Mouse (Mus musculus): ENCODE results near the gene Gm20388.
A peak's percentile ranks its signal among the peaks of the same experiment; 100 is the strongest.
"Not testable (repeated sequence)": the region's sequence is repeated elsewhere in the genome, so short reads cannot be mapped to it uniquely, and the experiment has no call there.

The Gm20388 gene

DNA sequence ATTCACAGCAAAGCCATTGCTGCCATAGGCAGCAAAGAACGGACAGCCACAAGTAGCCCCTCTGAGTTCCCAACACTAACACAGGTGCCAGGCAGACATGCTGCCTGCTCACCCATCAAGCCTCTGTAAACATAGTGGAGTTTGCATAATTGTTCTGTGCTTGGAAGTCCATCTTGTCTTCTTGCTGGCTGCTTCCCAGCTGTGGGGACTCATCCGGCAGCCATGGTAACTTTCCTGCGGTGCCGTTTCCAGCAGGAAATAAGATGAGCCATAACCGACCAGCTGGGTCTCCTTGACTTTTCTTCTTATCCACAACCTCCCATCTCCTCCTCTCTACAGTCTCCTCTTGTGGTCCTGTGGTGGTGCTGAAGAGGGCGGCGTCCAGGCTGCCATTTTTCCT, 787.8 kb downstream of the Gm20388 start:
- DNase-seq (ENCODE audit: low spot score in 2 of 2), result no peak

DNA sequence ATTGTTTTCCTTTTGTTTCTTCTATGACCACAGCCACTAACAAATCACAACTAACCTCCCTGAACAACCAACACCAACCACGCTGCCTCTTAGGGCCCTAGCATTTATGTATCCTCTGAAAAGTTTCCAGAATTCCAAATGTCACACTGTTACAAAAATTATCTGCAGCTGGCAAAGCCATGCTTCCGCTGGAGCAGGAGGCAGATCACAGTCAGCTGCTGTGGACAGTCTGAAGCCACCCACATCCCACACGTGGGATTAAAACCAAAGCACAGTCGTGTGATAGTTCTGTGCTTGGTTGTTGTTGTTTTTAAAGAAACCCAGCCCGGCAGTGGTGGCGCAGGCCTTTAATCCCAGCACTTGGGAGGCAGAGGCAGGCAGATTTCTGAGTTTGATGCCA, 788.4 kb downstream of the Gm20388 start:
- no peak for DNase-seq (ENCODE audit: low spot score in 2 of 2)

DNA sequence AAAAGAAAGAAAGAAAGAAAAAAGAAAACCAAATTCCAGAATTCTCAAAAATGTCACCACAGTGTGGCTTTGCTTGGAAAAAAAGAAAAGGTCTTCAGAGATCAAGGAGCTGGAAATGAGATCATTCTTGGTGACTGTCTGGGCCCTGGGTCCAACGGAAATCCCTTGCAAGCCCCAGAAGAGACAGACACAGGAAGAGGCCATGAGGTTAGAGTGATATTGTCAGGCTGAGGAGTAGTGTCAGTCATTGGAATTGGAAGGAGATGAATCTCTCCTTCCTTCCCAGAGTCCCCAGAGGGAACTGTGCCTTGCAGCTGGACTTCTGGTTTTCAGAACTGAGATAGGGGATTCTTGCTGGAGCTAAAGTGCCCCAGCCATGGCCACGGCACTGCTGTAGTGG, 788.9 kb downstream of the Gm20388 start:
- DNase-seq (ENCODE audit: low spot score in 2 of 2), result no peak

DNA sequence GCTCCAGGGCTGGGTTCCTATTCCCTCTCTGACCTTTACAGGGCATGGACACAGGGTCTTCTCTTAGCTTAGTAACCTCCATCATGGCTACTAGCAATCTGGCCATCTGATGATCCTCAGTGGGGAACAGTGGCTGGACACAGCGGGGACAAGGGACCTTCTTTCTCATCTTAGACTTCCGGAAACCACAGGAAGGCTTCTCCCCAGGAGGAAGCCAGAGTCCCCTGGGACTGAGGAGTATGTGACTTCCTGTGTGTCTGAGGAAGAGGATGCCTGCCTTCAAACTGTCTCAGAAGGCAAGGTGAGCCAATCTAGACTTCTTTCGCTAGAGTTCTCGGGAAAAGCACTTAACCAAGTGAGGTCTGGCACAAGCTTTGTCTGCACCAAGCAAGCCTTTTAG, 789.4 kb downstream of the Gm20388 start:
- no peak for DNase-seq (ENCODE audit: low spot score in 2 of 2)

DNA sequence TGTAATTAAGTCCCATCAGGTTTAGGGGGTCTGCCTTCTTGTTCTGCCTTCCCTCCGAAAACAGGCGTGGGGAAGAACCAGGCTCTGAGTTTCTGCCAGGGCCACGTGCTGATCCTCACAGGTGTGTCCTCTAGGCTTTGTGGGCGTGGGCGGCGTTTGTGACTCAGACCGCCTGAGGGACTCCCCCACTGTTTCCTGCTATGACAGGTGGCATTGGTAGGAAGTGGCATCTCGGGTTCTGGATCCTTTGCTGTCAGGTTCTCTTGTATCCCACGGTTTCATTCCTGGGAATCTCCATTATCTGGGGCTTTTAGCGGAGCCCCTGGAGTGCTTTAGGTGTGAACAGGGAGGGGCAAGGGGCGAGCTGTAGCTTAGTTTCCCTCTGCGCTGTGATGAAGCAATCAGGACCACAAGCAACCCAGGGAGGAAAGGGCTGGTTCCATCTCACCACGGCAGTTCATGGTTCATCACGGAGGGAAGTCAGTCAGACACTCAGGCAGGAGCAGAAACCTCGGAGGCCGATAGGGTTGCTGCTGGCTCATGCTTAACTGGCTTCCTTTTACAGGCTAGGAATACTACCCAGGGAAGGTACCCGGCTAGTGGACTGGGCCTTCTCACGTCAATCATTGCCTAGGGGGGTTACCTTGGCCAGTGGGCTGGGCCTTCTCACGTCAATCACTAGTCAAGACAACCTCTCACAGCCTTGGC, 791.3 kb downstream of the Gm20388 start:
- DNase-seq (ENCODE audit: low spot score in 2 of 2), result no peak

DNA sequence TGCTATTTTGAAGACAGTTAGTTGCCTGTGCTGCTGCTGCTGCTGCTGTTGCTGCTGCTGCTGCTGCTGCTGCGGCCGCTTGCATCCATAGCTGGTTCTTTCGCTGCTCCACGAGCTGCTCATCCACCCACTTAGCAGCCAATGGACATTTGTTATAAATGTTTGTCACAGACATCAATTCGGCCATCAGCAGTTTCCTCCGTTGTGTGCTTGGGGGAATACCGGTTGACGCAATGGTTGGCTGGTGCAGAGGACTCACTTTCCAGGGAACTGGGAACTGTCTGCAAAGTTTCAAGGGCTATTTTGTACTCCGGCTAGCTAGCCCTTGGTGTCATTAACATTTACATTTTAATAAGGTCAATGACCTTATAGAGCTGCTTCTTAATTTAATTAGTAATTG, 793.6 kb downstream of the Gm20388 start:
- DNase-seq (ENCODE audit: low spot score in 2 of 2), result no peak

DNA sequence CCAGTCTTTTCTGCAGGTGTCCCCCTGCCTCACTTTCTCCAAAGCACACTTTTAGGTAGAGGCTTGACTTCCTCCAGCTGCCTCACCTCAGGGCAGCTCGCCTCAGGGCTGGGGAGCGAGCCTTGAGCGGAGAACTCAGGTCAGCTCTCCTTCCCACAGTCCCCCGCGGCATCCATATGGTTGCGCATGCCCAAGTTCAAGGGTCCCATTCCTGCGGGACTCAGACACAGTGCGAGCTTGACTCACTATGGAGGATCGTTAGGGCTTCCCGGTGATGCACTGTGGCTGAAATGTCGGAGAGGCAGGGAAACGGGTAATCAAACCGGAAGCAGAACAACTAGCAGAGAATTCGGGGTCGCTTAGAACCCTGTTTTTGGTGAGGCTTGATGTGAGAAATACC, 794.5 kb downstream of the Gm20388 start:
- no peak for DNase-seq (ENCODE audit: low spot score in 2 of 2)

DNA sequence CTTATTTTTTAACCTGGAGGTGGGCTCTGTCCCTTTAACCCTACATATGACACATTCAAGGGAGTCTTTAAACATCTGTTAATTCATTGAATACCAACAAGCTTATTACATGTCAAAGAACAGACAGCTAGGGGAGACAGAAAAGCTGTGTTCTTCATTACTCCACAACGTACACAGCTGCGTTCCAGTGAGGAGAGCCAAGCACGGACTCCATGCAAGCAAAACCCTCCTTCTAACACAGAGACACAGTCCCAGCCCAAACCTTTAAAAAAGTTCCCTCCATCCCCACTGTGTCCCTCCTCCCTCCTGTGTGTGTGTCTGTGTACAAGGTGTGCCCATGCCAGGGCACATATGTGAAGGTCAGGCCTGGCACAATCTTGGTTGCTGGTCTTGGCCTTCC, 795.6 kb downstream of the Gm20388 start:
- no peak for DNase-seq (ENCODE audit: low spot score in 2 of 2)

DNA sequence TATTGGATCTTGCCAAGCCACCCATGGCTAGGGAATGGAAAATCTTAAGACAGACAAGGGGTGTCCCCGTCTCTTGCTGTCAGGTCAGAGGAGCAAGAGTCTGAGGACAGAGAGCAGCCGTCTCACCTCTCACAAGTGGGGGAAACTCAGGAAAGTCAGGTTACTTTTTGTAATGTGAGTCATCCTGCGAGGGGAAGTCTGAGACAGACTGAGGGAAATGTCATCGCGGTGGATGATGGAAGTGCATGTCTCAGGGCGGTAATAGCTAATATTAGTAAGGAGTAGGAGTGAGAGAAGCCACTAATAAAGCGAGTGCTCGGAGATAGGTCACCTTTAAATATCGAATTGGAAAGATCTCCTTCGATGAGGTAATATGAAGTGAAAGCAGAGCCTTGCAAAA, 798.5 kb downstream of the Gm20388 start:
- DNase-seq (ENCODE audit: low spot score in 2 of 2), result no peak

DNA sequence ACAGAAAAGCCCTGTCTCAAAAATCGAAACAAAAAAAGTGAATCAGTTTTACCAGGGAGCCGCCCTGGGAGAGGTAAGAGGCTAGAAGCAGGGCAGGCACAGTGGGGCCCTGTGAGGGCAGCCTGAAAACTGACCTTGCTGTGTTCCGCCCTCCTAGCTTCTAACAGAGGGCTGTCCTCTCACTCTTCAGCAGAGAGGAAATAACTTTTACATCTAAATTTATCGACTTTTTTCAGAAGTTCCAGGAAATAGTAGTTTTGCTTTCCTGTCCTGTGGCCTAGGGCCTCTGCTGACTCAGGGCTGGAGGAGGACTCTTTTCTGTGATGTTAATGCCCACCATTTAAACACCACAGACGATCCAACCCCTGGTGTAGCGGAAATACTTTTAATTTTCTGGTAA, 804.6 kb downstream of the Gm20388 start:
- DNase-seq (ENCODE audit: low spot score in 2 of 2), result no peak

DNA sequence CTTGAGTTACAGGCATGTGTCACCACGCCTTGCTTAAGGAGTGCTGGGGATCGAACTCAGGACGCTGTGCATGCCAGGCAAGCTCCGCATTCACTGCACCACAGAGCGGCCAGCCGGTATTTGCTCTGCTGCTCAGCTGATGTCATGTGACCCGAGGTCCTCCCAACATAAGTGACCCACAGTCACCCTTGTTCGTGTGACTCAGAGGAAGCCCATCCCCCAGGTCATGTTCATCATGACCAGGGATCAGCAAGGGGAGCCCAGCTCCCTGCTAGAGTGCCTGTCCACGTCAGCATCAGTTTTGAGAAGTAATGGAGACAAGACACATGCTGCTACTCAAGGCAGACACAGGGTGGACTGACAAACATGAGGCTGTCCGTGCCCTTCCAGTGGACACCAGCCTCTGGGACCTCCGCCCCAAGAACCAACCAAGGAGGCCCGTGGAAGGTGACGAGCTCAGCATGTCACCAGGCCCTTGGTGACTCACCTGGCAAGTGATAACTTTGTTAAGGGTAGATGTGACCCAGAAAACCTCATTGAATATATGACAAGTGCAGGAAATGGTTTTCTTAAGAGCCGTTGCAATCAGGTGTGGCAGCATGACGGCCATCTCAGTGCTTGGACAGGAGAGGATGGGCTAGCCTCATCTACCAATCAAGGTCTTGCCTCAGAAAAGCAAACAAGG, 805.5 kb downstream of the Gm20388 start:
- DNase-seq (ENCODE audit: low spot score in 2 of 2), result no peak

DNA sequence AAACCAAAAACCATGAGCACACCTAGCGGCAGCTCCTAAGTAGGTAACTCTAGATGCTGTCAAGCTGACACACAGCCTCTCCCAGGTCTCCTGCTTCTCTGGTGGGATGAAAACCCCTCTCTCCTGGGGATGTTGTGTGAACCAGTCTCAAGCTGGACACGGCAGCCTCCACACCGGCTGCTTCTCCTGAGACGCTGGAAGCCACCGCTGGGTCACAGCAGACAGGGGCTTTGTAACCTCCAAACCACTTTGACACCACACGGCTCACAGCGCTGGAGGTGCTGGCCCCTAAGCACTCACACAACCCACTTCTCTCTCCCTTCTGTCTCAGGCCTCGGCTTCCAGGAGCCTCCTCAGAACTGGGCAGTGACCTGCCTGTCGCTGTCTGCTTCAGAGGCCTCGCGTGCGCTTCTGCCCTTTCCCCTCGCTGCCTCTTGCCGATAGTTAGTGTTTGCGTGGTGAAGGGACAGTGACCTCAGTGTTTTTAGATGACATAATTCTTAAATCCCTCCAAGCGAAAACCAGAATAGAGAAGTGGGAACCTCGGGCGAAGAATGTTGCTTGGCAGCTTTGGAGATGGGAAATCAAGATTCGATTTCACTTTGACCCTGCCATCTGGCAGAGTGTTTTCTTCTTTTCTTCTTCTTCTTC, 809.1 kb downstream of the Gm20388 start:
- no peak for DNase-seq (ENCODE audit: low spot score in 2 of 2)

DNA sequence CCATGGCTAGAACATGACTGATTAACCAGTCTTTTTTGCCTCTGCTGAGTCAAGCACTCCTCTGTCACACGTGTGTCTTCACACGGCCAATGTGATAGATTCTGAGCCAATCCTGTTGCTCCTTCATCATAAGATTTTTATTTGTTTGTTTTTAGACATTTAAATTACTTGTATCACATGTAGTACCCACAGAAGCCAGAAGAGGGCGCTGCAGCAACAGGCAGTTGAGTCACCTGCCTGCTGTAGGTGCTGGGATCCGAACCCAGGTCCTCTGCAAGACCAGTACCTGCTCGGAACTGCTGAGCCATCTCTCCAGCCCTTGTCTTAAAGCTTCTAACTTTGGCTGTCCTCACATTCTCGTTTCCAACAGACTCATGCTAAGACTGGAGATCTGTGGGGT, 812.4 kb downstream of the Gm20388 start:
- no peak for DNase-seq (ENCODE audit: low spot score in 2 of 2)

DNA sequence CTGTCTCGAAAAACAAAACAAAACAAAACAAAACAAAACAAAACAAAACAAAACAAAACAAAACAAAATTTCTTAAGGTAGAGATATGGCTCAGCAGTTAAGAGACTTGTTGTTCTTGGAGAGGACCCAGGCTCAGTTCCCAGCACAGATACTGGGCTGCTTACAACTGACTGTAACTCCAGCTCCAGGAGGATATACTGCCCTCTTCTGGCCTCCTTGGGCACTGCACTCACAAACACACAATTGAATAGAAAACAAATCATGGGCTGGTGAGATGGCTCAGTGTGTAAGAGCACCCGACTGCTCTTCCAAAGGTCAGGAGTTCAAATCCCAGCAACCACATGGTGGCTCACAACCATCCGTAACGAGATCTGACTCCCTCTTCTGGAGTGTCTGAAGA, 813.5 kb downstream of the Gm20388 start:
- not testable (repeated sequence) for DNase-seq (ENCODE audit: low spot score in 2 of 2)

DNA sequence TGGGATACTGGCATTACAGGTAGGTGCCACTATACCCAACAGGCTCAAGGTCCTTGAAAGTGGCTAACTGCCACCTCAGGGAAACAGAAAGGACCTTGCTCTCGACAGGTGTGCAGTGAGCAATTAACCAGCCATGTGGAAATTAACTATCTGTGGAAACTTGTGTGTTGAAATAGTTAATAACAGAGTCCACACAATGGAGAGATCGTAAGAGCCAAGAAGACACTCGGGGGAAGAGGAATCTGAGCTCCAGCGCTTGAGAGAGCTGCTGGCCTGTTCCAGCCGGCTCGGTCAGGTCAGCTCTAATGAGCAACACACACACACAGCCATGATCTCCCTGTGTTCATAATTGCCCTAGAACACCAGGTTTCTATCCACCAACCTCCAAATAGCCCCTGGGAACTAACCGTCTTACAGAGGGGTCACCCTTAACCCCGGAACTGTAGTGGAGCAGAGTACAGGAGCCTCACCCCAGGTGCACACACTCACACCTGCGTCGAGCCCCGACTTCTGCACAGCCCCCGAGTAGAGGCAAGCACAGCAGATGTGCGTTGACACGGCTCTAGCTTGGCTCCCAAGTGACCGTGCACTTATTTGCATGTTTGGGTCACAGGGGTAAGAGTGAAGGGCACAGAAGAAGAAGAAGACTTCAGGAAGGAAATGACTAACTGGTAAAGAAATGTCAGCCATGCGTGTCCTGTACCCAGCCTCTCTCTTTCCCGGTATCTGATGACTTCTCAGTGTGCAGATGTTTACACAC, 814.4 kb downstream of the Gm20388 start:
- DNase-seq (ENCODE audit: low spot score in 2 of 2), result no peak

DNA sequence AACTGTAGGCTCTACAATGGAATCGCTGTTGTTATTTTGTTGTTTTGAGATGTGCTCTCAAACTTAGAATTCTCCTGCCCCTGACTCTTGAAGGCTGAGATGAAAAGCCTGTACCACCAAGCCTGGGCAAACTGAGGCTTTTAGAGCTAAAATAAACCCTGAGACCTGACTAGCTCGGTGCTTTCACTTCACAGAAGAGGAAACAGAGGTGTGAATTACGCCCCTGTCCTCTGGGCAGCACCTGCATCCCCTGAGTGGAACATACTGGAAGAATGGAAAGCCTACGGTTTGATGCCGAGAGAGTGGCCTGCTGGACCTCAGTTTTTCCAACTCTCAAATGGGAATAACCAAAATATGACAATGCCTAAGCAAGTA, 814.9 kb downstream of the Gm20388 start:
- no peak for DNase-seq (ENCODE audit: low spot score in 2 of 2)

DNA sequence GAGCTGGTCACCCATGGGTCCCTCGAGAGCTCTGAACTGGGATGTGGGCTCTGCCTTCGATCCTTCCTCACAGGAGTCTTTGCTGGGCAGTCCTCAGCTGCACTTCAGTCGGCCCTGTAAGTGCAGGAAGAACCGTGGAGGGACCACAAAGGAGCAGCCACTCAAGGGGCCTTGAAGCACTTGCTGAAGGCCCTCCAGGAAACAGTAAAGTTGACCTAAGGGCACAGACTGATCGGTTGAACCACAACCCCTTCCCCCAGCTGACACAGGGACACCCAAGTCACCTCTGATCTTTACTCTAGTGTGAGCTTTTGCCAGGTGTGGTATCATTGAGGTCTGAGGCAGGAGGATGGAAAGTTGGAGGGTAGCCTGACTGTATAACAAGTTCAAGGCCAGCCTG, 815.4 kb downstream of the Gm20388 start:
- DNase-seq (ENCODE audit: low spot score in 2 of 2), result no peak

DNA sequence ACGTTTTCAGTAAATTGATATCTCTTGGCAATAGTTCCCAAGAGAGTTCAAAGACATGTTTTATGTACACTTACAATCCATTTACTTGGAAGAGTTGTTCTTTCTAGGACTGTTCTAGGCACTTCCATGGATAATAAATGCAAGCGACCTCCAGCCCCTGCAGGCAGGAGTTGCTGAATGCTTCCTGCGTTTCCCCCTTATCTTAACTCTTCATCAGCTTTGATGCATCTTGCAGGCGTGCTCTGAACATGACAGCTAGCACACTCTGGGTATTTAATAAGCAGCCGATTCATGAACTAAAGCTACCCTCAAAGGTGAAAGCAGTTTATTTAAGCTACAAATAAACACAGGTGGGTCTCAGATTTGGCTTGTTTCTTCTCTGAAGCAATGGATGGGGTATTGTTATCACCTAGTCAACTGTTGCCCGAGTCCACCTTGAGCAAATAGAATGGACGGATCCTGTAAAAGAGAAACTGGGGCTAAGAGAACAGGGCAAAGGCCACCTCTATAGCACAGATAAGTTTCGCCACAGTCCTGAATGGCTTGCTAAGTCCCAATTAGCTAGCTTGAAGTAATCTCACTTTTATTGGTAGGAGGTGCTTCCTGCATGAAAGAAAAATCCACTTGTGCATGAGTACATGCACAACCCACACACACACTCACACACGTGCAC, 818.0 kb downstream of the Gm20388 start:
- no peak for DNase-seq (ENCODE audit: low spot score in 2 of 2)

DNA sequence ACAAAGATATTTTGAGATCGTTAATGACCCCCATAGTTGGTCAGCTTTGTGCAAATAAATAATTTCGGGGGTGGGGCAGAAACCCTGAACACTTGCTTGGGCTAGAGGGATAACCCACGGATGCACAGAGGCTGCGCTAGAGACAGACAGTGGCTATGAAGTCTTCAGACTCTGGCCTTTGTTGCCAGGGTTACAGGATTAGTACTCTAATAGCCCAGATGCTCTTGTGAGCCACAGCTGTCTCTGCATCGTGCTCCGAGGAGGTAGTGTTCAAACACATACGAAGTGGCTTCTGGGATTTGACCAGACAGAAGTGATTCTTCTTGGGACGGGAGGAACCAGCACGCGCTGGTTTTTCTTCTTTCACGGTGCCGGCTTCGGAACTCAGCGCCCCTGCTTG, 820.9 kb downstream of the Gm20388 start:
- DNase-seq (ENCODE audit: low spot score in 2 of 2), result no peak

DNA sequence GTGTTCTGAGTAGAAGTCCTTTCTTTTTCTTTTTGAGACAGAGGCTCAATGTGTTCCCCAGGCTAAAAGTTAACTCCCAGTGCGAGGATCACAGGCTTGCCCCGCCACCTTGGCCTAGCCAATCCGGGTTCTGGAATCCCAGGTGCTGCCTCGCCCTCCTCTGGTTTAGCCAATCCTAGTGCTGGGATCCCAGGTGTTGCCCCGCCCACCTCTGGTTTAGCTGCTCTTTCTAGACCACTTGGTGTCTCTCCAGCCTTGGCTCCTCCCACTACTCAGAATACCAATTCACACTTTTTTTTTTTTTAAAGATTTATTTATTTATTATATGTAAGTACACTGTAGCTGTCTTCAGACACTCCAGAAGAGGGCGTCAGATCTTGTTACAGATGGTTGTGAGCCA, 821.4 kb downstream of the Gm20388 start:
- DNase-seq (ENCODE audit: low spot score in 2 of 2), result no peak

DNA sequence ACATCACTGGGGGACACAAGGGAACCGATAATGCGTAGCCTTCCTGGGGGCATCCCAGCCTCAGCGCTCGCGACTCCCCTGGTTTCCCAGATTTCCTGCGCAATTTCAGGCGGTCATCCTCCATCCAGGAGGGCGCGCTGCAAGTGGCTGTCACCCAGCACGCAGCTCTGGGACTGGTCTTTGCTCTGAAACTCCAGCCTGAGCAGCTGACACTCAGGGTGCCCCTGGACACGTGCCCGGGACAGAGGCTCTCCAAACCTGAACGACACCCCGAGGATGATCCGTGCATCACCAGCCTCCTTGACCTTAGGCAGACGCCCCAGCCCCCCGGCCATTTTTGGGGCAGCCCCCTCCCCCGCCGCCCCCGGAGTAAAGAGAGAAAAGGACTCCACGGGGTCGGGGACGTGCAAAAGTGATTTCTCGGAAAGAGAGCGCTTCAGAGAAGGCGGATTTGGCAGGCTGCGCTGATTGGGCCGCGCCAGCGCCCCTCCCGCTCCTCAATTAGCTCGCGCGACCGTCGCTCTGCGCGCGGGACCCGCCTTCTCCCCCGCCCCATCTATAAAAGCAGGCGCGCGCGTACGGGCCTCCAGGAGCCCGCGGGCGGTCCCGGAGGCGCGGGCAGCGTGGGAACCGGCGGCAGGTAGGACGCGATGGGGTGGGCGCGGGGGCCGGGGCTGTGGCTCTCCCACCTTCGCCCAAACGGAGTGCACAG, 825.3 kb downstream of the Gm20388 start, which contains the start of gene Irf8:
Irf8 (plus strand) TSS at position 589 of the 712 bp plus-strand sequence.
- DNase-seq (ENCODE audit: low spot score in 2 of 2), result peak; percentile 68 to 77
